ENCODE assay signal across 8 mouse cellular contexts in the genomic region with DNA sequence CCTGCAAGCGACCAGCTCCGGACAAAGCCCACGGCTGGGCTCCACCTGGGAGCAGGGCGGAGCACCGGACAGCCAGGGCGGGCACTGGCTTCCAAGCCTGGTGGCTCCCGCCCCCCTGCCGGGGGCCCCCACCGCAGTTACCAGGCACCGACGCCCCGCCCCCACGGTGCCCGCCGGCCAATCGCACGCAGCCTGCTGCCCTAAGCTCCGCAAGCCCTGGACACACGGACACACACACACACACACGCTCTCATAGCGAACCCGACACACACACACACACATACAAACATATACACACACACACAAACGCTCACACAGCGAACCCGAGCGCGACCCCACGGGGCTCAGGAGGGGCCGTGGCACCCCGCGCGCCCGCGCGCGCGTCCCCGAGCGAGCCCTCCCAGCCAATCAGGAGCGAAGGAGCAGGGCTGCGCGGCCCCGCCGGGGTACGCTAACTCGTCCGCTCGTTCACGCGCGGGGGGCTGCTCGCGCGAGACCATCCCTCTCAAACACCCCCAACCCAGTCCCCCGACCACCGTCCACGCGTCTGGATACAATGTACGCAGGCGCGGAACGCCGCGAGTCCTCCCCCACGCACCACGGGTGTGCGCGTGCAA. TPM values are rescaled to one million over a fixed set of nuclear protein-coding genes. Genes with fewer than 3 reads are reported as not detected.
DNase-seq lines count a peak whose midpoint lies in the region; ATAC-seq and TF ChIP-seq lines count a peak whose summit lies in the region.

No protein-coding gene starts in this region.

- H3K27ac ChIP-seq in embryonic facial prominence, embryonic 13.5 days, result peak overlapping the region; percentile 100
- peak overlapping the region; percentile 100 for H3K27ac ChIP-seq in limb, embryonic 14.5 days (replicated peaks; ENCODE audit: low read depth, low read length)
- peak overlapping the region; percentile 99 for H3K27ac ChIP-seq in midbrain, postnatal 0 days (ENCODE audit: low read depth, low read length)

- TF ChIP-seq CTCF in midbrain, postnatal 0 days (IDR thresholded peaks at IDR 0.05), result no peak

- peaks cover 20% of the 10 kb centered on the region for H3K36me3 ChIP-seq in embryonic facial prominence, embryonic 13.5 days
- peaks cover 26% of the 10 kb centered on the region for H3K36me3 ChIP-seq in limb, embryonic 14.5 days (ENCODE audit: control insufficient read depth, insufficient read depth, low read length)
- peaks cover 12% of the 10 kb centered on the region for H3K36me3 ChIP-seq in midbrain, postnatal 0 days (ENCODE audit: insufficient read depth, low read length)

- no peaks in the 10 kb centered on the region for H3K9me3 ChIP-seq in embryonic facial prominence, embryonic 13.5 days
- H3K9me3 ChIP-seq in limb, embryonic 14.5 days (ENCODE audit: control insufficient read depth, low read length), result no peaks in the 10 kb centered on the region
- H3K9me3 ChIP-seq in midbrain, postnatal 0 days (ENCODE audit: low read length), result no peaks in the 10 kb centered on the region

- peaks cover 40% of the 10 kb centered on the region for H3K4me1 ChIP-seq in embryonic facial prominence, embryonic 13.5 days
- H3K4me1 ChIP-seq in limb, embryonic 14.5 days (ENCODE audit: control insufficient read depth, insufficient read depth, low read length), result peaks cover 20% of the 10 kb centered on the region
- peaks cover 9% of the 10 kb centered on the region; the same call in 1 of the 2 replicates for H3K4me1 ChIP-seq in midbrain, postnatal 0 days (ENCODE audit: insufficient read depth, low read length)

- peak; percentile 78 for ATAC-seq in embryonic facial prominence, embryonic 13.5 days (ENCODE audit: insufficient number of reproducible peaks, insufficient read depth, low FRiP score, low TSS enrichment, low read depth)
- ATAC-seq in limb, embryonic 14.5 days (ENCODE audit: low FRiP score, low read depth), result peak; percentile 79
- ATAC-seq in midbrain, postnatal 0 days (ENCODE audit: low FRiP score), result peak; percentile 85

- H3K27me3 ChIP-seq in embryonic facial prominence, embryonic 13.5 days, result no peaks in the 10 kb centered on the region
- H3K27me3 ChIP-seq in limb, embryonic 14.5 days (ENCODE audit: control insufficient read depth, insufficient read depth, low read length), result no peaks in the 10 kb centered on the region
- no peaks in the 10 kb centered on the region for H3K27me3 ChIP-seq in midbrain, postnatal 0 days (ENCODE audit: insufficient read depth, low read length)

- peak overlapping the region; percentile 78 for H3K4me2 ChIP-seq in embryonic facial prominence, embryonic 13.5 days
- peak overlapping the region; percentile 67 for H3K4me2 ChIP-seq in limb, embryonic 14.5 days (replicated peaks; ENCODE audit: low read depth, low read length, severe bottlenecking)
- H3K4me2 ChIP-seq in midbrain, postnatal 0 days (ENCODE audit: low read depth, low read length, poor library complexity, severe bottlenecking), result peak overlapping the region; percentile 69

- whole genome bisulfite sequencing in embryonic facial prominence, embryonic 13.5 days, result under 1% methylated on average over 68 of the region's 68 CpGs
- under 1% methylated on average over 62 of the region's 68 CpGs for WGBS in limb, embryonic 14.5 days
- under 1% methylated on average over 59 of the region's 68 CpGs for WGBS in midbrain, postnatal 0 days

- 0 out of 2 replicates have a peak, but pooled peaks have one; percentile 10 for TF ChIP-seq POLR2A in limb, embryonic 14.5 days (IDR thresholded peaks at IDR 0.05; ENCODE audit: borderline replicate concordance, extremely low read depth, insufficient read depth, insufficient read length)

- DNase-seq in 3134 (ENCODE audit: extremely low read depth, insufficient read length, low spot score), result peak; percentile 98
- peak; percentile 98 to 99 for DNase-seq in adrenal gland, postnatal 36 days
- DNase-seq in heart, adult 8-10 months (ENCODE audit: low spot score), result peak; percentile 93
- peak; percentile 98 for DNase-seq in kidney, adult 9 months
- DNase-seq in limb, embryonic 14.5 days (ENCODE audit: low spot score), result peak; percentile 97
- peak; percentile 98 for DNase-seq in midbrain, postnatal 0 days (ENCODE audit: low spot score)
- DNase-seq in spleen, postnatal 14 days (ENCODE audit: low spot score in 2 of 2), result peak; percentile 82 to 86

- H3K4me3 ChIP-seq in embryonic facial prominence, embryonic 13.5 days, result peak overlapping the region; percentile 82
- H3K4me3 ChIP-seq in limb, embryonic 14.5 days (replicated peaks; ENCODE audit: low read length), result peak overlapping the region; percentile 94
- peak overlapping the region; percentile 85 for H3K4me3 ChIP-seq in midbrain, postnatal 0 days (ENCODE audit: low read depth, low read length)

- peak overlapping the region; percentile 99 for H3K9ac ChIP-seq in embryonic facial prominence, embryonic 13.5 days
- peak overlapping the region; percentile 99 for H3K9ac ChIP-seq in limb, embryonic 14.5 days (ENCODE audit: low read depth, low read length, severe bottlenecking)
- peak overlapping the region; percentile 99 for H3K9ac ChIP-seq in midbrain, postnatal 0 days (replicated peaks; ENCODE audit: low read length, poor library complexity, severe bottlenecking)

RNA-seq across cellular contexts. Expression of gene Gtf2i, which starts 1.0 kb away (rescaled TPM):
- total RNA-seq in adrenal gland, postnatal 36 days (2021), result 100 to 1,000 TPM; 230 to 239 TPM
- 225 and 236 TPM in 2 replicates for polyA plus RNA-seq in embryonic facial prominence, embryonic 13.5 days (2015; fragmentation: Nextera tagmentation; extraction: Ambion mirVana)
- 100 to 1,000 TPM; 183 to 210 (median 205) TPM for total RNA-seq in heart, adult 8-10 months (2022)
- 186 and 190 TPM in 2 replicates for polyA plus RNA-seq in limb, embryonic 14.5 days (2012; rRNA removed)
- polyA plus RNA-seq in limb, embryonic 14.5 days (2014; fragmentation: Nextera tagmentation; extraction: Ambion mirVana), result 169 and 195 TPM in 2 replicates
- total RNA-seq in midbrain, postnatal 0 days (2014; rRNA removed), result 96.4 and 104 TPM in 2 replicates
- polyA plus RNA-seq in midbrain, postnatal 0 days (2015; fragmentation: Nextera tagmentation; extraction: Ambion mirVana), result 74.6 and 77.2 TPM in 2 replicates

Comparison
In these comparisons a context has a peak if more than half of its experiments do, and no peak if none do; other contexts are left out.
1. Peak in every context shown above with its lines: DNase-seq, ATAC-seq, H3K4me3 ChIP-seq and H3K27ac ChIP-seq.